Mouse (Mus musculus) CH12.LX (cell line): ENCODE measurements around the gene Acoxl.

Source experiments
- BHLHE40 ChIP-seq: IDR thresholded peaks from 2 replicates; pipeline ENCODE4 v1.6.1; 2011; ENCODE audit warnings: mild to moderate bottlenecking, low read depth, low read length, improper control_type of control experiment
- CHD1 ChIP-seq: IDR thresholded peaks from 2 replicates; pipeline ENCODE4 v1.6.1; 2012; ENCODE audit warnings: low read depth, low read length, improper control_type of control experiment, inconsistent platforms
- CTCF ChIP-seq, 2 experiments: IDR thresholded peaks in 1 of 2; conservative IDR thresholded peaks in 1 of 2; 2 replicates each; pipeline ENCODE4 v1.5.1; 2011 to 2012; ENCODE audit warnings: low read depth in 2 of 2, low read length in 2 of 2, improper control_type of control experiment in 1 of 2, inconsistent platforms in 1 of 2, mild to moderate bottlenecking in 1 of 2, moderate library complexity in 1 of 2
- EP300 ChIP-seq: IDR thresholded peaks from 2 replicates; pipeline ENCODE4 v1.6.1; 2011; ENCODE audit warnings: low read length, improper control_type of control experiment
- HCFC1 ChIP-seq: IDR thresholded peaks from 2 replicates; pipeline ENCODE4 v1.6.1; 2012; ENCODE audit warnings: low read depth, mild to moderate bottlenecking, inconsistent platforms, low read length, improper control_type of control experiment
- MAX ChIP-seq: IDR thresholded peaks from 2 replicates; pipeline ENCODE4 v1.6.1; 2011; ENCODE audit warnings: low read length, improper control_type of control experiment
- NRF1 ChIP-seq: IDR thresholded peaks from 2 replicates; pipeline ENCODE4 v1.6.1; 2014; ENCODE audit warnings: low read depth, mild to moderate bottlenecking, inconsistent platforms, low read length, improper control_type of control experiment, moderate library complexity
- POLR2A ChIP-seq: IDR thresholded peaks from 2 replicates; pipeline ENCODE4 v1.6.1; 2011; ENCODE audit warnings: low read depth, mild to moderate bottlenecking, improper control_type of control experiment, low read length
- SIN3A ChIP-seq: IDR thresholded peaks from 2 replicates; pipeline ENCODE4 v1.6.1; 2012; ENCODE audit warnings: low read length, improper control_type of control experiment, inconsistent platforms
- TCF12 ChIP-seq: IDR thresholded peaks from 2 replicates; pipeline ENCODE4 v1.6.1; 2014; ENCODE audit warnings: low read depth, mild to moderate bottlenecking, inconsistent platforms, low read length, improper control_type of control experiment
- UBTF ChIP-seq: IDR thresholded peaks from 2 replicates; pipeline ENCODE4 v1.6.1; 2012; ENCODE audit warnings: low read depth, mild to moderate bottlenecking, inconsistent platforms, low read length, improper control_type of control experiment, moderate library complexity
- USF1 ChIP-seq: IDR thresholded peaks from 2 replicates; pipeline ENCODE4 v1.6.1; 2014; ENCODE audit warnings: low read depth, mild to moderate bottlenecking, inconsistent platforms, low read length, improper control_type of control experiment

- no peak for TF ChIP-seq POLR2A
- TF ChIP-seq CHD1, result no peak
- TF ChIP-seq USF1, result no peak
- TF ChIP-seq CTCF (conservative IDR thresholded peaks at IDR 0.05 in 1 of 2, IDR thresholded peaks at IDR 0.05 in 1 of 2; ENCODE audit: low read depth in 2 of 2, low read length in 2 of 2), result no peak
- TF ChIP-seq EP300, result no peak
- TF ChIP-seq MAX, result no peak
- TF ChIP-seq NRF1, result no peak
- no peak for TF ChIP-seq HCFC1
- no peak for TF ChIP-seq BHLHE40
- TF ChIP-seq UBTF, result no peak
- no peak for TF ChIP-seq TCF12
- no peak for TF ChIP-seq SIN3A
Observed at GRCm38 (mm10) chr2:127987706-127988105, 149.0 kb downstream of the Acoxl start.
